Mouse (Mus musculus) left cerebral cortex, adult 18-20 months (tissue): ENCODE results near the gene Setd5. TPM values are rescaled to one million over a fixed set of nuclear protein-coding genes. Genes with fewer than 3 reads are reported as not detected.

ENCODE experiments used
- DNase-seq, 2 experiments: peaks; one replicate each; pipeline ENCODE4 v3.0.0; 2021 to 2022; ENCODE audit warnings: low spot score in 2 of 2, mixed read lengths in 1 of 2
- total RNA-seq, 2 experiments: library from RNA; stranded (reverse); gene quantifications; 2 replicates each; pipeline ENCODE4 v1.2.3; 2021

Gene Setd5
- total RNA-seq, 2 experiments from 2014 or later: 97.1 to 102 TPM

DNA sequence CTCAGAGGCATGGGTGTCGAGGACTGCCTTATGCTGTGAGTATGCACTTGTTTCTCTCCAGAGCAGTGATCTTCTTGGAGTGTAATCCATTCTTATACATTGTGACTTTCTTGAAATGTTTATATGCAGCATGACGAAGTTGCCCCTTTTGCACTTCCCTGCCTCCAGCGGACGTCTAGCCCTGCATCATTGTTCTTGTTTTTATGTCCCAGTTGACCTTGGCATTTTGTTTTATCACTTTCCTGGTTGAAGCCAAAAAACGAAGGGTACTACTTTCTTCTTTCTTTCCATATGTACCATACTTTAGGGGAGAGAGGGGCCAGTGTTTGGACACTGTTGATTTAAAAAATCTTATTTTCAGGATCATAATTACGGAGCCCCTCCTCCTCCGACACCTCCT is 32.8 kb downstream of the Setd5 start:
- no peak for DNase-seq

DNA sequence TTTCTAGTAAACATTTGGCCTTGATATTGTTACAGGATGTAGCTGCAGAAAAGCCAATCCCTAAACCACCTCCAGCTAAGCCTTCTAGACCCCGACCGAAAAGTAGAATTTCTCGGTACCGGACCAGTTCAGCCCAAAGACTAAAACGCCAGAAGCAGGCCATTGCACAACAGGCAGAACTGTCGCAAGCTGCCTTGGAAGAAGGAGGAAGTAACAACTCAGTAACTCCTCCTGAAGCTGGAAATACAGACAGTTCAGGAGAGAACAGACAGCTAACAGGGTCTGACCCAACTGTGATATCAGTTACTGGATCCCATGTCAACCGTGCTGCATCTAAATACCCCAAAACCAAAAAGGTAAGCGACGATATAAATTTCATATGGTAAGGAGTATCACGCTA is 43.6 kb downstream of the Setd5 start:
- no peak for DNase-seq

DNA sequence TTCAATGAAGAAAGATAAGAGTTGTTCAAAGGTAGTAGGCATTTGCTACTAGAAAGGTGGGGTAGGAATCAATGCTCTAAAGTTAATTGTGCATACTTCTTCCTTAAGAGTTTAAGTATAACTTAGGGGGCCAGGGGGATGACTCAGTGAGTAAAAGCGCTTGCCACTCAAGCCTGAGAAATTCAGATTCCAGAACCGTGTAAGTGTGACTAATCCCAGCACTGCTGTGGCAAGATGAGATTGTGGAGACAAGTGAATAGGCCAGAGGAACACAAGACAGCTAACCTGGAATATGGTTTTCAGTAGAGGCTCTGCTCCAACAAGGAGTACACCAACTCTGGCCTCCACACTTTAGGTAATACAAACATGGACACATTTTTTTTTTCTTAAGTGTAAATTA is 56.2 kb downstream of the Setd5 start:
- DNase-seq: no peak

DNA sequence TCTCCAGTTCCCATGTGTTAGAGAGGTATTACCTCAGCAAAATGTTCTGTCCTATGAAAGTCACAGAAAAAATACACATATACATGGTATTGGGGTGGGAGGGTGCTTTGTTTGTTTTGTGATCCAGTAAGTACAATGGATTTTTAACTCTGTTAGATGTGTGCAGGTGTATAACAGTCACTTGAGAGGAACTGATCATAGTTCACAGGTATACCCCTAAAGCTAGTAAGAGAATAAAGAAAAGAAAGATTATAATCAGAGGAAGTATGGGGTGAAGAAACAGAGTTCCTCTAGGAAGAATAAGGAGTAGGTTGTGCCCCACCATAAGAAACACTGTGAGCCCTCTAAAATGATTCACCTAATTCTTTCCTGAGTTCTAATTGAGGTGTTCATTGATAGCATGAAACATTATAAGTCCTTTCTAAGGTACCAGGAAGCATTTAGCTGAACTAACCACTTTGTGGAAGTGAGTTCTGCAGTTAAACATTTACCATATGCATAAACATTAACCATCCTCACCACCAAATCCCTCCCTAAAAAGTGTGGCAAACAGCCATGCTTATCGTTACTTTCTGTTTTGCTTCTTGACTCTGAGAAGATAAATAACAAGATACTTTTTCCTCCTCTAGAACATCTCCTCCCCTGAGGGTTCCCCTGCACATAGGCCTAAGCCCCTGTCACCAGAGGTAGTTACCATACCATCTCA is 64.4 kb downstream of the Setd5 start:
- DNase-seq: no peak

DNA sequence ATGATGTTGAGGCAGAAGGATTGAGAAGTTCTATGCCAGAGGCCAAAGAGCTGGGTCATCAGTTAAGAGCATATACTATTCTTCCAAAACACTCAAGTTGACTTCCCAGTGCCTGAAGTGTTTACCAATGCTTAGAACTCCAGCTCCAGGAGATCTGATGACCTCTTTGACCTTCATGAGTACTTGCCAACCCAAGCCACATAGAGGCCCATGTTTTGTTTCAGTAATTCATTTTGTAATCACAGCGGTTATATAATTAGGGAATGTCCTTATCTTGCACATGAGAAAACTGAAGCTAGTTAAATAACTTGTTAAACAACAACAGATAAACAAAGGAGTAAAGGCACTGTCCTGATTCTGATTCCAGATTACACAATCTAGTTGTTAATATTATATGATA is 67.6 kb downstream of the Setd5 start:
- no peak for DNase-seq

DNA sequence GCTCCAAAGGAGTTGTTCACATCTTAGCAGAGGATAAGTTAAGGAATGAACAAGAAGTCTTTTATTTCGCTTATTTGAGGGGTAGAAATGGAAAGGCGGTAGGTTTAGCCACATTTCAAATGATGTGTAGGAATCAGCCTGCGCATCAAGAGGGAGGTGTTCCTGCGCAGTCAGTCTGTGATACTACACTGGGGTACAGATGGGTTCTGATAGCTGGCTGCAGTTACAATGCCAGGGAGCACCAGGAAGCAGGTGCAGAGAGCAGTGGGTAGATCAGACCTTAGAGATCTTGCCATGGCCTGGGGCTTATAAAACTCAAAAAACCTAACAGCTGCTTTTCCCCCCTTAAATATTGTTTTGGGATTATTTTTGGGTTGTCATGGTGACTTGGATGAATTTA is 68.1 kb downstream of the Setd5 start:
- no peak for DNase-seq

DNA sequence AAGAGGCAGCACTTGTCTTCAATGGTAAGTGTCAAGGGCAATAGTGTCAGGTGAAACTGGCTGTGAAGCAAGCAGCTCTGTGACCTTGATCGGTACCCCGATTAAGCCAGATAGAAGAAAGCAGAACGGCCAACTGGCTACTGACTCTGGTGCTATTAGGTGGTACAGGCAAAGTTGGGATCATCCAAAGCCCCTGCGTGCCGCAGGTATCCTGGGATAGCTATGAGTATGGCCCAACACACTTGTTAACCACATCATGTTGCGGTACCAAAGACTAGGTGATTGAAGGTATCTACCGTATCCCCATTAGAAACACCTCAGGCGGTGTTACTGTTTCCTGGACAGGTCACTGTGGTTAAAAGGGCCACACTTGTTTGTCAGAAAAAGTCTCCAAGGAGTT is 76.9 kb downstream of the Setd5 start:
- DNase-seq: no peak

DNA sequence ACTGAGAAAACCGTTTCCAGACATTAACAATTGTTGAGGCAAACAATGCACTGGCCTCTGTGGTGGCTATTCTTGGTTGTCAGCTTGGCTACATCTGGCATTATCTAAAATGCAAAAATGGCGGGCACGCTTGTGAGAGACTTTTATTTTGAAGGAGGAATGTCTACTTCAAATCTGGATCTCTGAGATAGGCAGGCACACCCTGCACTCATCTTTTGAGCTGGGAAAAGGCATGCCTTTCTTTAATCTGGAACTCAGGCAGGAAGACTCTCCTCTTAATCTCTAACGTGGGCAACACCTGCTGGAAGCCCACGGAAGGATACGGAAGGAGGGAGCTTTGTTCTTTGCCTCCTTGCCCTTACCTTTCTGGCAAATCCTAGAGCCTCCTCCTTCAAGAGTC is 77.7 kb downstream of the Setd5 start:
- no peak for DNase-seq

DNA sequence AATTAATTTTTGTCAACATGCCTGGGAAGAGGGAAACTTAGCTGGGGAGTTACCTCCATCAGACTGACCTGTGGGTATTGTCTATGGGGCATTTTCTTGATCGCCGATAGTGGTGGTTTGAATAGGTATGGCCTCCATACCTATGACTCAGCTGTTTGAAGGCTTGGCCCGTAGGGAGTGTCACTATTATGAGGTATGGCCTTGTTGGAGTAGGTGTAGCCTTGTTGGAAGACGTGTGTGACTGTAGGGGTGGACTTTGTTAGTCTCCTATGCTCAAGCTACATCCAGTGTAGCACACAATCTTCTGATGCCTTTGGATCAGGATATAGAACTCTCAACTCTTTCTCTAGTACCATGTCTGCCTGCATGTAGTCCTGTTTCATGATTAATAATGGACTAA is 78.9 kb downstream of the Setd5 start:
- DNase-seq: no peak

DNA sequence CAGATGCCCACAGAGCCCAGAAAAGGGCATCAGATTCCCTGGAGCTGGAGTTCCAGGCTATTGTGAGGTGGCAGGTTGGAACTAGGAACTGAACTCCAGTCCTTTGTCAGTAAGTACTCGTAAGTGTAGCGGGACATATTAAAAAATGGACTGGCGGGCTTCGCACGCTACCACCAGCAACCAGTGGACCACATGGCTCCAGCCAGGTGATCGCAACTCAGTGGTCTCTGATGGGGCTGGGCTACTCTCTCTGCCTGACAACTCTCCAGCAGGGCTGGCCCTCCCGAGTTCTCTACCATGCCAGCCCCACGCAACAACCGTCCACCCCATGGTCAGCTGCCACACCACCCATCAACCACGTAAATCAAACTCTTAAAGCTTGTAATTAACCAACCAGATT is 82.9 kb downstream of the Setd5 start:
- no peak for DNase-seq

DNA sequence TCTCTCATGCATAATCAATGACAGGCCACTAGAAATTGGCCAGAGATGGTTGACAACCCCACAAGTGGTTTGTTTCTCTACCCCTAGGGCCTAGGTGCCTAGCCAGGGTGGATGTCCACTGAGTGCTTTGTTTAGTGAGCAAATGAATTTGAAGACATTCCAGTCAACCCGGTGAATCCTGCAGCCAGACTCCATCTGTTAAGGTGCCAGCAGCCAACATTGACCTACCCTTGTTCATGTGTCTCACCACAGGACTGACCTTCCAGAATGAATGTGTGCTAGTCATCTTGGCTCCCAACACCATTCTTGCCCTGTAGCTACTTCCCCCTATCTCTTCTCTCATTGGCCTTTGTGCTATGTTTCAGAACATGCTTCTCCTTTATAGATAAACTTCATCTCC is 84.8 kb downstream of the Setd5 start:
- DNase-seq: no peak

DNA sequence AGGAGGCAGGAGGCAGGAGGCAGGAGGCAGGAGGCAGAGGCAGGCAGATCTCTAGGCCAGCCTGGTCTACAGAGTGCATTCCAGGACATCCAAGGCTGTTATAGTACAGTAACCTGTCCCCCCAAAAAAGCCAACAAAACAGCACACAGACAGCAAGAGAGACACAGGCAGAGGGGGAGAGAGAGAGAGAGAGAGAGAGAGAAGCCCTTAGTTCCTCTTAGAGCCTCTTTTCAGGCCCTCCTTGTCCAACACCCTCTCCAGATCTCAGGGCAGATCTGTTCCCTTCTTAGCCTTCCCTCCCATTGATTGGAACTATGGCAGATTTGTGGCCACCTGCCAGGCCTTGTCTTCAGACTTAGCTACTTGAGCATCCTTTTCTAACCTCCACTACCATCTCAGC is 86.3 kb downstream of the Setd5 start:
- DNase-seq: no peak

DNA sequence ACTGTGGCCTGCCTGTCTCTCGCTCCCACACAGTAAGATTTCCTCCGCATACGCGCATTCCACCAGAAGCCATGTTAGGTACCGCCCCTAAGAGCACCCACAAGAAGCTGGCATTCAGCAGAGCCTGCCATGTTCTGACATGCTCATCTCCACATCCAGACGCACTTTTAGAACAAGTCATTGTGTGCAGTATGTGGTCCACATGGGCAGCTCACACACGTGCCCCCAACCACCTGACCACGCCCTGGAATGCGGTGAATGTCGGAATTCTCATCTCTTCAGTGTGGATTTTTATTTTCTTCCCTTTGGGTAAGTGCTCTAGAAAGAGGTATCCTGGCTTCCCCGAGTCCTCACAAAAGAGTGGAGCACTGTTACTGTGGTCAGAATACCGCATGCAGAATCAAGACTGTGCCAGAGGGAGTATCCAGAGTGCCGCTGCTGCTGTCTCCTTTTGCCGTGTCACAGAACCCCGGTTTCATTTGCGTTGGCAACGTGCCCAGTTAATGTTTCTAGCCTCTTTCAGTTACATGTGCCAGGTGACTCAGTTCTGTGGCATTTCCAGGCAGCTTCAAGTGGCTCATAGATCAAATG is 89.6 kb downstream of the Setd5 start:
- DNase-seq: peak; percentile 60 to 66

DNA sequence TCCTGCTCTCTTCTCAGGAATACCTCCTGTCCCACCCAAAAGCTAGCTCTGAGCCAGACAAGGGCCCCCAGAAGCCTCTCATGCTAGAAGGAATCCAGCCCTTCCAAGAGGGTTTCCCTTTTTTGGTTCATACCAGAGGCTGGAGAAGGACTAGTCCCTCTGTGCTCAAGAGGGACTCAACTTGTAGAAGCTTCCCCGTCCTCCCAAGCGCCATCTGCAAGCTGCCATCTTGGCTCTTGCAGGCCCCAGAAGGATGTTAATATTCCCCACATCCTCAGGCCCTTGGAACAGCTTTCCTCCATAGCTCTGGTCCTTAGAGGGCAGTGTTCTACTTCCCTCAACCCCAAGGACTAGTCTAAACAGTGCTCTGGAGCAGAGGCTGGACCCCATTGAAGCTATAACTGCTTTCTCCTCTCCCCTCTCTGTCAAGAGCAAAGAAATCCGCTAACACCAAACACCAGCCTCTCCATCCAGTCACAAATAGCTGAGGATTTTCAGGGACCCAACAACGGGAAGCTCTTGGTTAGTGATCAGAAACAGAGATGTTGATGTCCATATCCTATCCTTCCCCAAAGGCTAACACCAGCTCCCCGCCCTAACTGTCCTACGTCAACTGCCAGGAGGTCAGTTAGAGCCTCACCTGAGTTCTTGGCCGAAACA is 91.3 kb downstream of the Setd5 start:
- DNase-seq: no peak

DNA sequence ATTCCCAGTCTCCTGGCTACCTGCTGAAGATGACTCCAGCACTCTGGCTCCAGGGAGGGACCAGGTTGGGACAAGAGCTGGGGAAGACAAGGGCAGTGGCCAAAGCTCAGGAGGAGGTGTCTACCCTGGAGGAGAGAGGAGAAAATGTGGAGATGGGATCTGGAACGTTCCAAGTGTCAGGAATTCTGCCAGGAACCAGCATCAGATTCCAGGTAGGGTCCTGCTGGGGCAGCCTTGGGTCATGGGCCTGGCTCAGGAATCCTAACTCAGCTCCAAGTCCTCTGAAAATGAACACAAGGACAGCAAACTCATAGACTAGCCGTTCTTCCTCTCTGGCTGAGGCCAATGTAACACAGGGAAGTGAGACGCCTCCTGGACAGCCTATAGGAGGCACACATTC is 92.7 kb downstream of the Setd5 start:
- no peak for DNase-seq

DNA sequence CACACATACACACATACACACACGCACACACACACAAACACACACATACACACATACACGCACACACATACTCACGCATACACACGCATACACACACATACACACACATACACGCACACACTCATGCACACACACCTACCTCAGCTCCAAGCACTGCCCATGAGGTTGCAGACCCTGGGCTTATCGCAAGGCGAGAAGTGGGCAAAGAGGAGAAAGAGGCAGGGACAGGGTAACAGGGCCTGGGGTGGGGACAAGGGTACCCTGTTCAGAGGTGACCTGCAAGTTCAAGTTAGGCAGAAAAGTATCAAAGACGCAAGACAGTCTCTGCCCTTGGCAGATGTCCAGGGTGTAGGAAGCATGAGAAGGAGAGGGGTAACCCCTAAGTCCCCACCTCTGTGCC is 93.5 kb downstream of the Setd5 start:
- no peak for DNase-seq

DNA sequence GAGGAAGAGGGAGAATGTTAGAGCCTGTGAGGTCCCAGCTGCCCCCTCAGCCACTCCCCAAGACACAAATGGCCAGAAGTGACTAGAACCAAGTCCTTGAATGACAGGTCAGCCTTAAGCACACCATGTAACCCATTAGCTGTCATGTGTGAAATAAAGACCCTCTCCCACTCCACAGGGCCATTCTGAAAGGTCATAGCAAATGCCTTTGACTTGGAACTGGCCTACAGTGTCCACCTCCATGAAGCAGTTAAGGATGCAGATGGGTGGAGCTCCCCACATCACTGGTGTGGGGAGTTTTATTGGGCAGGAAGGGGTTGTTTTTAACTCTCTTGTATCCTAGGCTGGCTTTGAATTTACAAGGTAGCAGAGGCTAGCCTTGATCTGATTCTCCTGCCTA is 94.8 kb downstream of the Setd5 start:
- DNase-seq: no peak

DNA sequence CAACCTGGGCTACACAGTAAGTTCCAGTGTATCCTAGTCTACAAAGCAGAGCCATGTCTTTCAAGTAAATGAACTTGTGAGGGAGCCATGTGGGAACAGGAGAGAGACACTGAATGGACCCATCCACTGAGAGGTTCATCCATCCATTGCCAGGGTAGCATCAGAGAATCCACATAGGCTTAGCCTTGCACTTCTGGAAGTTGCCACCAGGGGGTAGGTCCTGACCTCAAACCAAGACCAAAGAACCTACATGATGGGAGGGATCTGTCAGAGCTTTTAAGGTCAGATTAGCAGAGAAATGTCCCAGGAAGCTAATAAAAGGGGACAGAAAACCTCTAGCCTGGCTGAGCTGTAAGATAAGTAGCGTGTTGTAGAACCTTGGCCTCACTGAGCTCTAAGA is 95.4 kb downstream of the Setd5 start:
- DNase-seq: peak; percentile 39 to 58

DNA sequence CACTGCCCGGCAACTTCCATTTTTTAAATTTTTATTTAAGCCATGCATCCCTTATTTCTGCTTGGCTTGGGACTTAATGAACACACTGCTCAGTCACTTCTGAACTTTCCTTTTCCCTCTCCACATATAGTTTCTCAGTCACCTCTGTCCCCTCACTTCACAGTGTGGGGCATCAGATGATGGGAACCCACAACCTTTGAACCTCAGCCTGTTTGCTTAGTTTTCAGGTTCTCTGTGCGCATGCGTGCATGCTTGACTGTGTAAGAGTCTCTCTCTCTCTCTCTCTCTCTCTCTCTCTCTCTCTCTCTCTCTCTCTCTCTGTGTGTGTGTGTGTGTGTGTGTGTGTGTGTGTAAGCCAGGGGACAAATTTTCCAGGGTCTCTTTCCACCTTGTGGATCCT is 98.3 kb downstream of the Setd5 start:
- DNase-seq: no peak

DNA sequence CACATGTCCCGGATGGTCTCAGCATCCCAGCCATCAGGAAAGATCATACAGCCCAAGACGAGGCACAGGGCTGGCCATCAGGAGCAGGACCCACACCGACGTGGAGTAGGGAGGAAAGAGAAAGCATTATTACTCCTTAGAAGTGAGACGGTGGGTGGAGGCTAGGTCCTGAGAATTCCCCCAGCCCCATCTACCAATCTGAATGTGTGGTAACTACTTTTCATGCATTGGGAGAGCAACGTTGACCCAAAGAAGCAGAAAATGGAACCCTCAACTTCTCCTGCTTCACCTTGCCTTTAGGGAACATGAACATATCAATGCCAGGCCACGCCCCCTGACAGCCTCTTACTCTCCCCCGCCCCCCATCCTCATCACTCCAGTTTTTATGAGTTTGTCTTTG is 99.4 kb downstream of the Setd5 start:
- no peak for DNase-seq

DNA sequence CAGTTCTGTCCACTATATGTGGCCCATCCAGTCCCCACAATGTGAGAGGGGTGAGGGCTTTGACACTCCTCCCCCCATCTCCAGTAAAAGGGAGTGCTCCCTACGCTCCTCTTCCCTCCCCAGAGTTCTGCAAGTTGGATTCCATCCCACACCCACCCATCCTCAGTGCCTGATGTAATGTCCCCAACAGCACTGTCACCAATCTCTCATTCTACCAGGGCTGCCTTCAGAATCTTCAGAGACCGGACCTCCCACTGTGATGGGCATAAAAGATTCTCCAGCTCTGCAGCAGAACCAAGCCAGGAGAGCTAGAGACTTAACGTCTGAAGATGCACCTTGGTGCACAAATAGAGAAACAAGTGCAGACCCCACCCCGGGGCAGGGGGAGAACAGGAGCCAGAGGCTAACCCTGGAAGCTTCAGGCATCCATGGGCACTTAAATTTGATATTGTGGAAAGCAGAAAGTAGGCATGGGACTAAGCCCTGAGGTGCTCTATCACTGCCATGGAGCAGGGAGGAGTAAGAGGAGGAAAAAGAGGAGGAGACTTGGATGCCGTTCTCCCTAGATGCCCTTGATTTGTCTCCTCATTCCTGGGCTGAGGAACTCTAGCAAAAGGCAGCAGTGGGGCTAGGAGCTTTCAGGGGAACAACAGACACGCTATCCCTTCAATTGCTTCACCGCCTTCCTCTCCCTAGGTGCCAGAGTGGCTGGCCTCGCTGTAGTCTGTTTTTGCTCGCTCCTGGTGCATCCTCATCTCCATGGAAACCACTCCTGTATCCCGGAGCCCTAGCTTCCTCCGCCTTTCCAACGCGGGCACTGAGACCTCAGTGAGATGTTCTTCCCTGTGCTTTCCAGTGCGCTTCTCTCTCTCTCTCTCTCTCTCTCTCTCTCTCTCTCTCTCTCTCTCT is 101.4 kb downstream of the Setd5 start:
- DNase-seq: peak; percentile 64 to 75

DNA sequence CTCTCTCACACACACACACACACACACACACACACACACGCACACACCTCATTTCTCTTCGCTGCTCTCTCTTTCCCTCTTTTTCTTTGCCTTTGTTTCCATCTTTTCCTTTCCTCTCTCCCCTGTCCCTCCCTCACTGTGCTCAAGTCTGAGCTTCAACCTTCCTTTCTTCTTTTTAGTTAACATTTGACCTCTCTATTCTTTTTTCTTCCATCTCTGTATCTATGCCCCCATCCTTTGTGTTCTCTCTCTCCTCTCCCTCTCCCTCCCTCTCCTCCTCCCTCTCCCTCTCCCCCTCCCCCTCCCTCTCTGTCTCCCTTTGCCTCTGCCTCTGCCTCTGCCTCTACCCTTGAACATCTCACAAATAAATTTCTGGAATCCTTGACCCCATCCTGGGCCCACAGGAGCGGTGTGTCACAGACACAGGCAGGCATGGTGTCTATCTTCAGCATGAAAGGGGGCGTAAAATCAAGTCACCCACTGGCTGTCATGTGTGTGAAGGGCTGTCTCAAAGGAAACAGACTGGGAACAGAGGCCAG is 102.1 kb downstream of the Setd5 start:
- no peak for DNase-seq
